Mouse (Mus musculus) left cerebral cortex, adult 2 months (tissue): ENCODE measurements around the gene Sik3. TPM values are rescaled to one million over a fixed set of nuclear protein-coding genes. Genes with fewer than 3 reads are reported as not detected.

Source experiments
- DNase-seq, 2 experiments: peaks; one replicate each; pipeline ENCODE4 v3.0.0; 2021 to 2022; ENCODE audit warnings: low spot score in 2 of 2, mixed read lengths in 1 of 2; ENCODE audit errors: extremely low spot score in 1 of 2
- H3K27ac ChIP-seq: fragments of 200-600 bp; 2 replicates; pipeline ENCODE4 v1.8.1; 2022
- H3K4me3 ChIP-seq: fragments of 200-600 bp; 2 replicates; pipeline ENCODE4 v1.8.1; 2022
- CTCF ChIP-seq: fragments of 200-600 bp; IDR thresholded peaks from 2 replicates; pipeline ENCODE4 v1.8.1; 2022; ENCODE audit warnings: antibody characterized with exemption, mild to moderate bottlenecking, moderate library complexity
- intact Hi-C: fragments of 180-260 bp; cut with DNase I; formaldehyde crosslinking; loops from one replicate; pipeline ENCODE4 v1.15.1; 2025
- total RNA-seq, 2 experiments: library from RNA; stranded (reverse); gene quantifications; 2 replicates each; pipeline ENCODE4 v1.2.3; 2021

Gene Sik3
- total RNA-seq, 2 experiments from 2014 or later, result 122 to 127 TPM

DNA sequence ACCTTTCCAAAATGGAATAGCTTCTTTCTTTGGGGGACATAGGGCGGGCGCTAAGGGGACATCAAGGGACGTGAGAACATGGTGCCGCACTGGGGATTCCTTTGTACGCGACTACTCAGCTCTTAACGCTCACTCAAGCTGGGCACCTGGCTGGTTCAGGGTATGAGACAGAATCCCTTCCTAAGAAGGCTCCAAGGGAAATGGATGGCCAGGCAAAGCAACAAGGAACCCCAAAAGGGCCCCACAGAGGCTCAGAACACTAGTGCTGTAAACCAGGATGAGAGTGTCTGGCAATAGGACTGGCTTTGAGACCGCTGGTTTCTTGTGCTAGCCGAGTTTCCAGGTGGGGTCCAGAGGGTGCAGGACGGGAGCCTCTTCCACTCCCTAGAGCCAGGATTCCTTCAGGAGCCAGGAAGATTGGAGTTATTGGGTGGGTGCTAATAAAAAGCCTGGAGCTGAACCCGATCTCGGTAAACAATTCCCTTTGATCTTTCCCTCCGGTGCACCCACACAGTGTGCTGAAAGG is 217.9 kb downstream of the Sik3 start:
- intact Hi-C loops, result loop anchor here (1.0 kb wide), 1 partner anchor 245 kb away; no protein-coding TSS in a partner anchor
- TF ChIP-seq CTCF, result no peak
- Histone ChIP-seq H3K4me3 (peak overlapping the region; percentile 52), H3K27ac (peak overlapping the region; percentile 78)
- no peak for DNase-seq

DNA sequence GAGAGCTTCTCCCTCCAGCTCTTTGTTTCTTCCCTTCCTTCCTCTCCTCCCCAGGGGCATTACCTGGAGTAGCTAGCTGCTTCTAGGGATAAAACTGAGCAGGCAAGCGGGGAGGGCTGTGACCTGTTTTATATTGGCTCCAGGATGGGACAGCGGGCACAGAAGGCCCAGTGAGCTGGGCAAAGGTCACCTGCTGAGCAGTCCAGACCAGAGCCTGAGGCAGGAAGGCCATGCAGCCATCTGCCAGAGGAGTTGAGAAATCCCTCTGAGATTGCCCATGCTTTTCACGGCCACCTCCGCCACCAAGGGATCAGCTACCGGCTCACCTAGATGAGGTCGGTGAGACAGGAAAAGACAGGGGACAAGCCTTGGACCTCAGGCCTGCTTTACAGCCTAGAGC is 222.6 kb downstream of the Sik3 start:
- no peak overlapping the region for H3K4me3 ChIP-seq
- intact Hi-C loops, result no loop called here
- no peak for TF ChIP-seq CTCF
- no peak for DNase-seq
- H3K27ac ChIP-seq, result no peak overlapping the region

DNA sequence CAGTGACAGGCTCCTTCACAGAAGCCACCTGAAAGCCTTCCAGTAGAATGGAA is 222.8 kb downstream of the Sik3 start, which contains the start of gene Apoc3:
Gene Apoc3, minus strand, starts transcription at position 41 of the 53 bp plus-strand sequence.
- no peak for DNase-seq
- no peak for TF ChIP-seq CTCF
- Histone ChIP-seq H3K27ac (no peak within 1 kb of the TSS), H3K4me3 (no peak within 1 kb of the TSS)
- intact Hi-C loops, result no loop called here

DNA sequence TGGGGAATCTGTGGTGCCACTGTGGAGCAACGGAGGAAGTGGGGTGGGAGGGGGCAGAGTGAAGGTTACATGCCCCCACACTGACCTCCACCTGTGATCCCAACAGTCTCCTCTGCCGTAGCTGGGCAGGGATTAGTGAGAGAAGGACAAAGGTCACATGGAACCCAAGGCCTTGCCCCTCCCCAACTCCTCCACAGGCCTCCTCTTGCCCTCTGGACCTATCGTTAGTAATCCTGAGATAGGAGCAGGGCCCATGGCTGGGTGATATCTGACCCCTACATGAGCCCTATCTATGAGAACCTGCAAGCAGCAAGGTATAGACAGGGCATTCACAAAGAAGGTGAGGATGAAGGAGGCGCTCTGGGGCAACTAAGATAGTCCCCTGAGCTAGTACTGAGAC is 223.0 kb downstream of the Sik3 start:
- H3K4me3 ChIP-seq, result no peak overlapping the region
- intact Hi-C loops, result no loop called here
- DNase-seq, result no peak
- no peak overlapping the region for H3K27ac ChIP-seq
- no peak for TF ChIP-seq CTCF

DNA sequence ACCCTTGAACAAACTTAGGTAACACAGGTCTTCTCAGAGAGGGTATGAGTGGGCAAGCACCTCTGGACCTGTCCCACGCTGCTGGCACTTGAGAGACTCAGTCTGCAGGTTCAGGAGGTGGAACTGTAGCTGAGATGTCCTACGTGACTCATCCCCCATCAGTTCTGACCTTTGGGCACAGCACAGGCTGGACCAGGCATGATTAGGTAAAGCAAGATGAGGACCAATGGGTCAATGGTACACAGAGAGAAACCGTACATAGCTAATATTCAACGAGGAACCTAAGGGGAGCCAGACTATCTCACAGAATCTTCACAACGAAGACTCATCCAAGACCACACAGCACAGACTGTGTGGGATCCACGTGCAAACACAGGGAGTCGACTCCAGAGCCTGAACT is 226.2 kb downstream of the Sik3 start:
- no peak overlapping the region for H3K4me3 ChIP-seq
- TF ChIP-seq CTCF, result no peak
- no peak for DNase-seq
- intact Hi-C loops, result no loop called here
- no peak overlapping the region for H3K27ac ChIP-seq

DNA sequence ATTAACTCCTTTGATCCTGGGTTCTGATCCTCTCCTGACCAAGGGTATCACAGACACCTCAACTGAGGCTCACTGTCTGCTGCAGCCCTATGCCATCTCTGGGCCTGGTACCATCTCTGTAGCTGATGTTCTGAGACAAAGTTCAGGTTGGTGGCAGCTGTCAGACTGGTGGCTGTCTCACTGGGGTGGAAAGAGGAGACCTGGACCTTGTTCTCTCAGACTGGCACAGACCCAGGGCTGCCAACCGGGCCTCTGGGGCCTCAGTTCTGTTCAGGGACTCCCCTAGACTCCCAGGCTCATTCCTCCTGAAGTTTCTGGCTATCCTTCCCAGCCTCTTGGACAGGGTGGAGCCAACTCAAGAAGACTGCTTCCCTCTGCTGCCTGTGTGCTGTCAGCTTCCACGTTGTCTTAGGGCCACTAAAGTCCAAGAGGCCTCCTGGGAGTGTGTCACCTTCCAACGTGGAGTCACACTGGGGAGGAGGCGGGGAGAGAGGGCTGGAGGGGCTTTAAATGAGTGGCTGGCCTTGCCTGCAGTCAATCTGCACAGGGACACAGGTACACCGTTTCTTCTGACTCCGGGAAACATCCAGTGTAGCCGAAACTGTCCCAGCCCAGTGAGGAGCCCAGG is 228.0 kb downstream of the Sik3 start, which contains the start of gene Apoa4:
Gene Apoa4, plus strand, starts transcription at position 171 of the 628 bp plus-strand sequence.
- intact Hi-C loops, result no loop called here
- TF ChIP-seq CTCF, result no peak
- Histone ChIP-seq H3K4me3 (no peak within 1 kb of the TSS), H3K27ac (no peak within 1 kb of the TSS)
- DNase-seq, result no peak

DNA sequence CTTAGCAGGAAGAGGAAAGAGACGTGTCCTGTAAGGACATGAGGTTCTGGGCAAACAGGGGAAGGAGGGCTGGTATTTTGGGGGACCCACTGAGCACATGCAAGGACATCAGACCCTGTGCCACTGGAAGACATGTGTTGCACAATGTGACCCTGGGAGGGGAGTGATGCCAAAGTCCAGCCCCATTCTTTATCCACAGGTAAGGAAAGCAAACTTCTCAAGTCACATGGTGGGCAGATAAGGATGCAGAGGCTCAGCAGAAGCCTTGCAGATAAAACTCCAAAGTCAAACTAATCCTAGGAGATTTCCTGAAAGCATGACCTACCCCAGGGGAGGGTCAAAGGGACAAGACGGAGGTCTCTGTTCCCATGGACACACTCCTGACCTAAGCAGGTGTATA is 229.2 kb downstream of the Sik3 start:
- Histone ChIP-seq H3K27ac (no peak overlapping the region), H3K4me3 (no peak overlapping the region)
- DNase-seq, result no peak
- TF ChIP-seq CTCF, result no peak
- intact Hi-C loops, result no loop called here

DNA sequence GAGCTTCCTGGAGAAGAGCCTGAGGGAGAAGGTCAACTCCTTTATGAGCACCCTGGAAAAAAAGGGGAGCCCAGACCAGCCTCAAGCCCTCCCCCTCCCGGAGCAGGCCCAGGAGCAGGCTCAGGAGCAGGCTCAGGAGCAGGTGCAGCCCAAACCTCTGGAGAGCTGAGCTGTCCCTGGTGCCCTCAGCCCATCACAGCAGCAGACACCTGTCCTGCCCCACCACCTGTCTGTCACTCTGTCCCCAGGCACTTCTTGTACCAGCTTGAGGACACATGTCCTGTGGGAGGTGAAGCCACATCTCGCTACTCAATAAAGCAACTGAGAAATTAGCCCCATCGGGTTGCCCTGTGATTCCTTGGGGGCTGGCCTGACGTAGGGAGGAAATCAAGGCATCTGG is 230.5 kb downstream of the Sik3 start:
- Histone ChIP-seq H3K4me3 (no peak overlapping the region), H3K27ac (no peak overlapping the region)
- intact Hi-C loops, result no loop called here
- TF ChIP-seq CTCF, result no peak
- DNase-seq, result no peak

DNA sequence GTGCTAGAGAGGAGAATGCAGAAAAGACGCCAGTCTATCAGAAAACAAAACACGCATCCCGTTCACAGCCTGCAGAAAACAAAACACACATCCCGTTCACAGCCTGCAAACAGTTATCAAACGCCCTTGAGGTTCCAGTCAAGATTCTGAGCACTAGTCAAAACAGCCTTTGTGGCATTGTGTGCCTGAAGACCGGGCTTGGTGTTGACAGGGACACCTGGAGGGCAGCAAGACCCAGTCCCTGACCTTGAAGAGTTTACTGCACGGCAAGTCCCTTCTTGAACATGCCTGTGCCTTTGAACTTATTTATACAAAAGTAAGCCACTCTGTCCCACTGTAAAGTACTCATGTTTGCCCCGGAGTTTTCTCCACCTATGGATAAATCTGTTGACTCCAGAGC is 231.0 kb downstream of the Sik3 start:
- intact Hi-C loops, result no loop called here
- no peak overlapping the region for H3K4me3 ChIP-seq
- no peak overlapping the region for H3K27ac ChIP-seq
- no peak for TF ChIP-seq CTCF
- DNase-seq, result no peak

DNA sequence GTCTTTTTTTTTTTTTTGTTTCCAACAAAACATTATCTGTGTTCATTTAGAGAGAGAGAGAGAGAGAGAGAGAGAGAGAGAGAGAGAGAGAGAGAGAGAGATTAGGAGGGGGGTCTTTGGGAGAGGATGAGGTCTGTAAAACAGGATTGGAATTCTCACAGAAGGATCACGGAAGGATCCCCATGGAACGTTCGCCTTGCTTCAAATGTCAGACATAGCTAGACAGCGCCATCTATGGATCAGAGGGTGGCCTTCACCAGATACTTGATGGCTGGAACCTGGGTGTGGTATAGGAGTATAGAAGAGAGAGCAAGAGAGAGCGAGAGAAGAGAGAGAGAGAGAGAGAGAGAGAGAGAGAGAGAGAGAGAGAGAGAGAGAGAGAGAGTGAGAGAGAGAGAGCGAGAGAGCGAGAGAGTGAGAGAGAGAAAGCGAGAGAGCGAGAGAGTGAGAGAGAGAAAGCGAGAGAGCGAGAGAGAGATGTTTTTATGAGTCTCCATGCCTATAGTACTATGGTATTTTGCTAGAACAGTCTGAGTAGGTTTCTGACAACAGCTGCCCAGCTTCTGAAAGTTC is 234.2 kb downstream of the Sik3 start:
- no peak overlapping the region for H3K27ac ChIP-seq
- peak; percentile 60 for TF ChIP-seq CTCF
- H3K4me3 ChIP-seq, result no peak overlapping the region
- intact Hi-C loops, result loop anchor here (2.0 to 5.0 kb wide), 2 partner anchors 45 to 244 kb away; no protein-coding TSS in a partner anchor
- peak; percentile 61 to 67 for DNase-seq

DNA sequence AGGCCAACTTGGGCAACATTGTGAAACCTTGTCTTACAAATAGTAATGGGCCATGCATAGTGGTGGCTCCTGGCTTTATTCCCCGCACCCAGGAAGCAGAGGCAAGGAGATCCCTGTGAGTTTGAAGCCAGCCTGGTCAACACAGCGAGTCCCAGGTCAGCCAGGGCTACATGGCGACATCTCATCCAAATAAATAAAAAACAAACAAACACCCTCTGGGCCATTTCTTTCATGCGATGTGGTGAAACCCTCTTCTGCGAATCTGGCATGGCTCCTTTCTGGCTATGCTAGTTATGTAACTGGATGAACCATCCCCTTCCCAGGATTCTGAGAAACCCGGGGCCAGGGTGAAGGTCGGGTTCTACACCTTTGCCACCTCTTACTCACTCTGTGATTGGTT is 243.6 kb downstream of the Sik3 start:
- intact Hi-C loops, result no loop called here
- no peak for TF ChIP-seq CTCF

DNA sequence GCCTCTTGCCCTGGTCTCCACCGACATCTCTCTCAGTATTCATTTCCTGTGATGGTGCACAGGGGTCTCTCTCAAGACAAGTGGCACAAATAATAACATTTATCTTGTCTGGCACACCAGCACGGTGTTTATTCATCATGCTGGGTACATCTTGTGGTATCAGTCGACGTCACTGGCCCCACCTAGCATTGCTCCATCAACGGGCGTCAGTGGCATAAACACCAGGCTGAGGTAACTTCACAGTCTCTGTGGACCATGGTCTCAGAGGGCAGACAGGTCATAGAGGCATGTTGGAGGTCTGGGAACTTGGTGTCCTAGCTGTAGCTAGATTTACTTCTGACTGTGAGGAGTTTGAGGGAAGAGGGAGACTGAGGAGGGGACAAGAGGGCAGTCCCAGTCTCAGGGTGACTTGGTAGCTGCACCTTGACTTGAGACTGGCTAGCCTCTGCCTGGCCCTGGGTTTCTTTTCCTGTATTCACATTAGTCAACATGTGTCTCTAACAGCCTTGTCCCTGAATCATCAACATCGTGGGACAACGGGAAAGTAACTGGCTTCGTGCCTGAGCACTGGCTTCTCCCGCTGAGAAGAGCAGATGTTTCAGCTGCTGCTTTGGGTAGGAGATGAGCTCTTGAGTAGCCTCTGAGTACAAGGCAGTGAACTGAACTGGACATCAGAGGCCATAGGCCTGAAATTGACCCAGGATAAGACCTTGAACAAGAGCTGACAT is 244.2 kb downstream of the Sik3 start:
- Histone ChIP-seq H3K4me3 (no peak overlapping the region), H3K27ac (no peak overlapping the region)
- no peak for DNase-seq
- intact Hi-C loops, result no loop called here
- no peak for TF ChIP-seq CTCF

More for the DNA sequence above, 243.6 kb downstream of the Sik3 start:
- Histone ChIP-seq H3K27ac (no peak overlapping the region), H3K4me3 (no peak overlapping the region)
- no peak for DNase-seq

DNA sequence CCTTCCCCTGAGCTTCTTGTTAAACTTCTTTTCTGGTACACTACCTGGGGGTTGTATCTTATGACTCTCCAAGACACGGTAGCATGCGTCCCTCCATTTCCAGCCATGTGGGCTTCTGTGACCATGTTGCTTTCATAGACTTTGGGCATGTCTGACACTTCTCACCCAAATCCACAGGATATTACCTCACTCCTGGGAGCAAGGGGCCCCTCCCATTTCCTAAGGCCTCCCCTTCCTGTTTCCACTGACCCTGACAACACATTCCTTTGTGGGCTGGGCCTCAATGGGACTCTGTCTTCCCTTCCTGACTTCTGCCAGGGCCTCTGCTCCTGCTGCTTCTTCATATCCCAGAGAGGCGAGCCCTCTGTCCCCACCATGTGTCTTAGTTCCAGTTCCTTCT is 244.9 kb downstream of the Sik3 start:
- no peak for DNase-seq
- Histone ChIP-seq H3K4me3 (no peak overlapping the region), H3K27ac (no peak overlapping the region)
- intact Hi-C loops, result no loop called here
- TF ChIP-seq CTCF, result no peak
